Mouse (Mus musculus) embryonic facial prominence, embryonic 11.5 days (tissue): Measurements from ENCODE around the gene Shtn1. TPM values are rescaled to one million over a fixed set of nuclear protein-coding genes. Genes with fewer than 3 reads are reported as not detected.

Experiments
- ATAC-seq: fragments of 200-750 bp; cut with Nextera tagmentation; replicated peaks from 2 replicates; pipeline ENCODE4 v1.8.0; 2017; ENCODE audit warnings: low read depth; ENCODE audit not compliant: insufficient number of reproducible peaks, low FRiP score, low TSS enrichment
- DNase-seq: peaks from one replicate; pipeline ENCODE4 v3.0.0-alpha.2; 2015; ENCODE audit warnings: low spot score
- H3K27ac ChIP-seq: fragments of 300-500 bp; sonication (generic); replicated peaks from 2 replicates; pipeline ENCODE4 v1.5.1; 2014; ENCODE audit warnings: mild to moderate bottlenecking, low read depth, low read length, control low read depth
- H3K27me3 ChIP-seq: fragments of 300-500 bp; sonication (generic); 2 replicates; pipeline ENCODE4 v1.6.1; 2014; ENCODE audit warnings: mild to moderate bottlenecking, low read length, moderate library complexity, mixed read lengths; ENCODE audit not compliant: control insufficient read depth, insufficient read depth
- H3K36me3 ChIP-seq: fragments of 300-500 bp; sonication (generic); replicated peaks from 2 replicates; pipeline ENCODE4 v1.6.1; 2014; ENCODE audit warnings: low read depth, mild to moderate bottlenecking, low read length, moderate library complexity, mixed read lengths; ENCODE audit not compliant: control insufficient read depth, insufficient read depth
- H3K4me1 ChIP-seq: fragments of 300-500 bp; sonication (generic); 2 replicates; pipeline ENCODE4 v1.6.1; 2014; ENCODE audit warnings: low read length, mixed read lengths; ENCODE audit not compliant: control insufficient read depth, insufficient read depth
- H3K4me2 ChIP-seq: fragments of 300-500 bp; sonication (generic); 2 replicates; pipeline ENCODE4 v1.6.1; 2014; ENCODE audit warnings: low read depth, mild to moderate bottlenecking, control low read depth, low read length, moderate library complexity
- H3K4me3 ChIP-seq: fragments of 300-500 bp; sonication (generic); 2 replicates; pipeline ENCODE4 v1.5.1; 2014; ENCODE audit warnings: low read depth, low read length, control low read depth
- H3K9ac ChIP-seq: fragments of 300-500 bp; sonication (generic); replicated peaks from 2 replicates; pipeline ENCODE4 v1.6.1; 2014; ENCODE audit warnings: mild to moderate bottlenecking, control low read depth, low read length
- H3K9me3 ChIP-seq: fragments of 300-500 bp; sonication (generic); replicated peaks from 2 replicates; pipeline ENCODE4 v1.6.1; 2016; ENCODE audit warnings: mild to moderate bottlenecking, low read length, inconsistent platforms, mixed read lengths; ENCODE audit not compliant: control insufficient read depth
- WGBS: fragments of 180-500 bp; shearing (Covaris S2); extraction: QIAGEN DNeasy Blood & Tissue Kit; methylation state at CpG from one replicate; pipeline ENCODE4 v1.1.7; 2014; 5-methylcytosine and 5-hydroxymethylcytosine counted together
- polyA plus RNA-seq: library from polyadenylated mRNA; unstranded; fragments of >200 nt; fragmentation: Nextera tagmentation; extraction: Ambion mirVana; gene quantifications from 2 replicates; pipeline ENCODE4 v1.2.1, GENCODE M21; 2014

Shtn1 gene
- polyA plus RNA-seq, 1 experiment from 2014 or later, result 6.3 TPM

DNA sequence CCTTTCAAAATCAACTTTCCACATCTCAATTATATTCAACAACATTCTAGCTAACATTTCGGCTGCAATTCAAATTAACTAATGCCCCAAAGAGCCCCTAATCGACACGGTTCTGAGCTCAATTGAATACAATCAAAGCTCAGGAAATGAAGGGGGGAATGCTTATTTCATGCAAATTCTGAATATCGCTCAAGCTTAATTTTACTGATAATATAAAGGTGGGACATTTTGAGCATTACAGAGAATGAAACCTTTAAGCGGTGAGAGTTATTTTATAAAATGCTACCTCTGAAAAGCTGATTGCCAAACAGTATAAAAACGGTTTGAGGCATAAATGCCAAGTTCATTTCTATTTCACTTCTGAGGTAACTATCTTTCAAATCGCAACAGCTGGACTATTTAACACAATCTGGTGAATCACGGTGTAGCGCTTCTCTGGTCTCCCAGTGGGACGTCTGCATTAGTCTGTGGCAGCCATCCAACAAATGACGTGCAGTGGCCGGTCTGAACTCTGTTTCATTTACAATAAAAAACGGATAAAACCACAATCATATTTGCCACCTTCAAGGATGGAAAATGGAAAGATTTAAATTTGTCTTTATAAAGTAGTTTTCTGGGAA is 96.4 kb downstream of the Shtn1 start:
- Histone ChIP-seq H3K4me2 (no peak overlapping the region), H3K4me3 (no peak overlapping the region), H3K4me1 (peaks cover 3% of the 10 kb centered on the region), H3K36me3 (no peaks in the 10 kb centered on the region), H3K9ac (no peak overlapping the region), H3K27me3 (no peaks in the 10 kb centered on the region), H3K27ac (no peak overlapping the region), H3K9me3 (no peaks in the 10 kb centered on the region)
- ATAC-seq (no peak), DNase-seq (no peak)
- WGBS, result 41% methylated on average over 13 of the region's 13 CpGs

DNA sequence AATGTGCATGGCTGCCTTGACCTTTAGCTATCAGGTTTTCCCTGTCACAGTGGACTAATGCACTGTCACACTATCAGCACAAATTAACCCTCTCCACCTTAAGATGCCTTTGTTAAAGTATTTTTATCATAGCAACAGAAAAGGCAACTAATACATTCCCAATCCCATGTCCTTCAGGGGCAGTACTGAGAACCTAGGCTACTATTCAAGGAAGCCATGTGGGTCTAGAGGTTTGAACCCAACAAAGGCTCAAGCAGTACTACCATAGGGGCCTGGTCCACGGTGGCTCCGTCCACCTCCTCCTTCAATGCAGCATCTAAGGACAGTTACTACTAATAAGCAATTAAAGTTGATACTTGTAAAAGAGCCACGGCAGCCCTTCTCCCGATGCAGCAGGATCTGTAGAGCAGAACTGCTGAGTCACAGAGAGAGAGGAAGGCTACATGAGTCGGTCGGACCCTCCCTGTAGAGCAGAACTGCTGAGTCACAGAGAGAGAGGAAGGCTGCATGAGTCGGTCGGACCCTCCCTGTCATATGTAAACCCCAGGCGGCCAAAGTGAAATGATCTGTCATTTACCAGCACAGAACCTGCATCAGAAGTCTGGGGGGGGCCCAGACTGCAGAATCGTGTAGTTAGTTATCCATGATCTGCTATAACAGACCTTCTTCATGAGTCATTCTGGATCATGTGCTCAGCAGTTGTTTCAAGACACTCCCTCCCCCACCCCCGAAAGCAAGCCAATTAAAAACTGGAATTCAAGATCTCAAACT is 97.3 kb downstream of the Shtn1 start:
- WGBS, result 63% methylated on average over 11 of the region's 11 CpGs
- no peaks in the 10 kb centered on the region for H3K27me3 ChIP-seq

DNA sequence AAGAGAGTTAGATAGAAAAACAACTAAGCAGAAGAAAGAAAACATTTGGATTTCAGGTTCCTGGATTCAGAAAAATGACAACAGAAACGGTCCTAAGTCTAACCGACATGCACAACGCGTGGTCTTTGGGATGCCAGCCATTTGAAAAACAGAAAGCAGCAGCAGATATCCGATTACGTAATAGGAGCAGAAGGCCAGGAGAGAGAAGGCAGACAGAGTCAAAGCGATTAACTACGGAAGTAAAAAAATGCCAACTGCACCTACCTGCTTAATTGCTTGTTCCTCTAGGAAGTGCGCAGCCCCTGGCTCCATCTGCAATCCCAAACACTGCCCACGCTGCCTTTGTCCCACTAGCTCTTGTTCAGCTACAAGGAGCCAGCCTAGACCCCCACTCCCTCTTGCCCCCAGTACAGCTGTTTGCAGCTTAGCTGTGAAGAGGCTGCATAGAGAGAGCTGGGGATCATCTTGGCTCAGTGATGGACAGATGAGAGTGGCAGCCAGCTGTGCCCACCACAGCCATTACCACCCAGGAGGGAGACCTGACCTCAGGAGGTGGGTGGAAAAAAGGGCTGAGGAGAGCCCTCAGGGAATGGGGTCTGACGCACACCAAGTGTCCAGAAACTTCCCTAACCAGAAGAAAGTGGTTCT is 100.6 kb downstream of the Shtn1 start:
- ATAC-seq, result no peak
- no peaks in the 10 kb centered on the region for H3K9me3 ChIP-seq
- no peak for DNase-seq
- no peaks in the 10 kb centered on the region for H3K27me3 ChIP-seq
- 40% methylated on average over 11 of the region's 11 CpGs for WGBS
- no peak overlapping the region for H3K4me2 ChIP-seq
- H3K9ac ChIP-seq, result no peak overlapping the region
- H3K27ac ChIP-seq, result no peak overlapping the region
- no peak overlapping the region for H3K4me3 ChIP-seq
- peaks cover 3% of the 10 kb centered on the region for H3K4me1 ChIP-seq
- no peaks in the 10 kb centered on the region for H3K36me3 ChIP-seq

More for the DNA sequence above, 97.3 kb downstream of the Shtn1 start:
- Histone ChIP-seq H3K4me1 (peaks cover 3% of the 10 kb centered on the region), H3K4me2 (no peak overlapping the region), H3K9me3 (no peaks in the 10 kb centered on the region), H3K27ac (no peak overlapping the region), H3K9ac (no peak overlapping the region), H3K36me3 (no peaks in the 10 kb centered on the region), H3K4me3 (no peak overlapping the region)
- peak; percentile 72; the same call in 1 of the 2 replicates for ATAC-seq
- DNase-seq, result no peak

GRCm38 (mm10) chr19:58974126-58974525 is 101.8 kb downstream of the Shtn1 start:
- Histone ChIP-seq H3K9ac (no peak overlapping the region), H3K9me3 (no peaks in the 10 kb centered on the region), H3K27ac (no peak overlapping the region), H3K27me3 (no peaks in the 10 kb centered on the region), H3K4me2 (no peak overlapping the region), H3K4me3 (no peak overlapping the region), H3K4me1 (peaks cover 3% of the 10 kb centered on the region), H3K36me3 (no peaks in the 10 kb centered on the region)
- DNase-seq (no peak), ATAC-seq (no peak)
- WGBS, result 86% methylated on average over 8 of the region's 8 CpGs

- no peaks in the 10 kb centered on the region for H3K9me3 ChIP-seq
- DNase-seq, result no peak
Measured at GRCm38 (mm10) chr19:58970826-58971225, 105.1 kb downstream of the Shtn1 start.

GRCm38 (mm10) chr19:58968731-58969506 is 107.0 kb downstream of the Shtn1 start:
- H3K4me2 ChIP-seq, result no peak overlapping the region
- H3K36me3 ChIP-seq, result no peaks in the 10 kb centered on the region
- 31% methylated on average over 15 of the region's 15 CpGs for WGBS
- H3K4me3 ChIP-seq, result no peak overlapping the region
- H3K27me3 ChIP-seq, result no peaks in the 10 kb centered on the region
- peak; percentile 18 for DNase-seq
- no peaks in the 10 kb centered on the region for H3K9me3 ChIP-seq
- H3K27ac ChIP-seq, result no peak overlapping the region
- no peak for ATAC-seq
- no peak overlapping the region for H3K9ac ChIP-seq
- no peaks in the 10 kb centered on the region; the same call in 1 of the 2 replicates for H3K4me1 ChIP-seq

More at GRCm38 (mm10) chr19:58970826-58971225, 105.1 kb downstream of the Shtn1 start:
- WGBS, result 83% methylated on average over 13 of the region's 13 CpGs
- Histone ChIP-seq H3K27ac (no peak overlapping the region), H3K9ac (no peak overlapping the region), H3K27me3 (no peaks in the 10 kb centered on the region), H3K36me3 (no peaks in the 10 kb centered on the region), H3K4me3 (no peak overlapping the region), H3K4me2 (no peak overlapping the region), H3K4me1 (peaks cover 3% of the 10 kb centered on the region)
- ATAC-seq, result no peak

DNA sequence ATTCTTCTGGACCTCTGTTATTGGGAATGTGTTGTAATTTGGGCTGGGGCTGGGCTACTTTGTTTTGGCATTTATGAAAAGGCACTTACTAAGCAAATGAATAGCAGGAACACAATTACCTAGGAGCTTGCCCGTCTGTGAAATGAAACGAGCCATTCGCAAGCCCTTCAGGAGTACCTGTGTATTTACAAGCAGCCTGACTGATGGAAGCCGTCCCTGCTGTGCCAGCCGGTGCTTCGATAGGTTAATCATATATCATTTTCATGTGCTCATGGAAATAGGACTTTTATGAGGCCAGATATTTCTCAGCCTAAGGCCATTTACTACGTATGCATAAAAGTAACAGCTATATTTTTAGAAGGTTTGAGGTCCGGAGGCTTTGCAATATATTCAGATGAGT is 112.9 kb downstream of the Shtn1 start:
- no peak for ATAC-seq
- H3K9me3 ChIP-seq, result no peaks in the 10 kb centered on the region
- H3K4me3 ChIP-seq, result no peak overlapping the region
- H3K4me2 ChIP-seq, result no peak overlapping the region
- no peaks in the 10 kb centered on the region for H3K27me3 ChIP-seq
- H3K9ac ChIP-seq, result no peak overlapping the region
- DNase-seq, result no peak
- no peaks in the 10 kb centered on the region for H3K36me3 ChIP-seq
- no peaks in the 10 kb centered on the region for H3K4me1 ChIP-seq
- no peak overlapping the region for H3K27ac ChIP-seq
- WGBS, result 81% methylated on average over 8 of the region's 8 CpGs
